Mouse (Mus musculus) heart, postnatal 0 days (tissue): ENCODE data around the gene Trim38. TPM values are rescaled to one million over a fixed set of nuclear protein-coding genes. Genes with fewer than 3 reads are reported as not detected.

Experiments
- ATAC-seq: fragments of 200-750 bp; cut with Nextera tagmentation; 2 replicates; pipeline ENCODE4 v1.8.0; 2017; ENCODE audit warnings: low read depth, moderate number of reproducible peaks, moderate library complexity; ENCODE audit not compliant: insufficient read depth
- DNase-seq: peaks from one replicate; pipeline ENCODE4 v3.0.0-alpha.2; 2016; ENCODE audit warnings: low spot score
- H3K27ac ChIP-seq: fragments of 300-500 bp; sonication (generic); 2 replicates; pipeline ENCODE4 v1.5.1; 2014; ENCODE audit warnings: low read depth, mild to moderate bottlenecking
- H3K27me3 ChIP-seq: fragments of 300-500 bp; sonication (generic); 2 replicates; pipeline ENCODE4 v1.6.1; 2014; ENCODE audit warnings: low read length, mixed read lengths; ENCODE audit not compliant: control insufficient read depth, insufficient read depth
- H3K36me3 ChIP-seq: fragments of 300-500 bp; sonication (generic); replicated peaks from 2 replicates; pipeline ENCODE4 v1.6.1; 2014; ENCODE audit warnings: low read length, mixed read lengths; ENCODE audit not compliant: control insufficient read depth, insufficient read depth
- H3K4me1 ChIP-seq: fragments of 300-500 bp; sonication (generic); 2 replicates; pipeline ENCODE4 v1.6.1; 2014; ENCODE audit warnings: antibody characterized with exemption; ENCODE audit not compliant: control insufficient read depth, insufficient read depth
- H3K4me2 ChIP-seq: fragments of 300-500 bp; sonication (generic); 2 replicates; pipeline ENCODE4 v1.6.1; 2014; ENCODE audit warnings: low read depth, mild to moderate bottlenecking, low read length, moderate library complexity
- H3K4me3 ChIP-seq: fragments of 300-500 bp; sonication (generic); 2 replicates; pipeline ENCODE4 v1.5.1; 2014; ENCODE audit warnings: low read depth, low read length
- H3K9ac ChIP-seq: fragments of 300-500 bp; sonication (generic); replicated peaks from 2 replicates; pipeline ENCODE4 v1.6.1; 2014; ENCODE audit warnings: low read depth, low read length, mixed read lengths
- H3K9me3 ChIP-seq: fragments of 300-500 bp; sonication (generic); replicated peaks from 2 replicates; pipeline ENCODE4 v1.6.1; 2016; ENCODE audit warnings: low read length; ENCODE audit not compliant: control insufficient read depth
- CTCF ChIP-seq: IDR thresholded peaks from 2 replicates; pipeline ENCODE4 v1.5.1; 2016; ENCODE audit warnings: antibody characterized with exemption, control low read depth, low read depth
- EP300 ChIP-seq: IDR thresholded peaks from 2 replicates; pipeline ENCODE4 v1.6.1; 2016; ENCODE audit warnings: antibody characterized with exemption, low read depth
- WGBS: fragments of 180-500 bp; shearing (Covaris S2); extraction: QIAGEN DNeasy Blood & Tissue Kit; methylation state at CpG from one replicate; pipeline ENCODE4 v1.1.7; 2014; 5-methylcytosine and 5-hydroxymethylcytosine counted together
- polyA plus RNA-seq: library from polyadenylated mRNA; unstranded; fragments of >200 nt; fragmentation: Nextera tagmentation; extraction: Ambion mirVana; gene quantifications from 2 replicates; pipeline ENCODE4 v1.2.1, GENCODE M21; 2015
- total RNA-seq: library from RNA; depleted of rRNA; stranded (reverse); fragments of >200 nt; gene quantifications from 2 replicates; pipeline ENCODE4 v1.2.3, GENCODE M21; 2014; ENCODE audit warnings: low replicate concordance

Trim38 gene
- total and polyA plus RNA-seq, 2 experiments from 2014 or later = 0.10 TPM; not detected in 1

GRCm38 (mm10) chr13:23743215-23743614, 26.5 kb upstream of the Trim38 start:
- H3K9me3 ChIP-seq = no peaks in the 10 kb centered on the region
- TF ChIP-seq EP300 (no peak), CTCF (no peak)
- H3K36me3 ChIP-seq = no peaks in the 10 kb centered on the region
- no peaks in the 10 kb centered on the region for H3K27me3 ChIP-seq
- no peak overlapping the region for H3K4me3 ChIP-seq
- no peak overlapping the region for H3K27ac ChIP-seq
- H3K4me2 ChIP-seq = no peak overlapping the region
- 81% methylated on average over 5 of the region's 5 CpGs for WGBS
- no peak for DNase-seq
- no peak overlapping the region for H3K9ac ChIP-seq
- ATAC-seq = no peak
- peaks cover 19% of the 10 kb centered on the region for H3K4me1 ChIP-seq

- peak overlapping the region; percentile 38; the same call in 1 of the 2 replicates for H3K4me3 ChIP-seq
- 50% methylated on average over 4 of the region's 4 CpGs for WGBS
- peaks cover 19% of the 10 kb centered on the region for H3K4me1 ChIP-seq
- H3K9ac ChIP-seq = peak overlapping the region; percentile 46; the same call in 1 of the 2 replicates
- H3K4me2 ChIP-seq = peak overlapping the region; percentile 60; the same call in 1 of the 2 replicates
- no peaks in the 10 kb centered on the region for H3K9me3 ChIP-seq
- H3K36me3 ChIP-seq = no peaks in the 10 kb centered on the region
- no peaks in the 10 kb centered on the region for H3K27me3 ChIP-seq
- DNase-seq (no peak), ATAC-seq (no peak)
- no peak overlapping the region for H3K27ac ChIP-seq
- TF ChIP-seq EP300 (no peak), CTCF (no peak)
These were observed 25.8 kb upstream of the Trim38 start for GRCm38 (mm10) chr13:23743963-23744362.

- no peak for DNase-seq
- Histone ChIP-seq H3K9me3 (no peaks in the 10 kb centered on the region), H3K36me3 (no peaks in the 10 kb centered on the region), H3K4me1 (peaks cover 19% of the 10 kb centered on the region), H3K9ac (peak overlapping the region; percentile 46; the same call in 1 of the 2 replicates), H3K27me3 (no peaks in the 10 kb centered on the region), H3K27ac (peak overlapping the region; percentile 59), H3K4me3 (peak overlapping the region; percentile 38), H3K4me2 (peak overlapping the region; percentile 60)
- TF ChIP-seq CTCF (no peak), EP300 (no peak)
- 3% methylated on average over 18 of the region's 36 CpGs for WGBS
- ATAC-seq = no peak
These were observed 25.0 kb upstream of the Trim38 start for GRCm38 (mm10) chr13:23744421-23745380.

- H3K36me3 ChIP-seq = no peaks in the 10 kb centered on the region
- H3K27me3 ChIP-seq = no peaks in the 10 kb centered on the region
- H3K9ac ChIP-seq = peak within 1 kb of the TSS; percentile 49
- WGBS = 2% methylated on average over 24 of the region's 28 CpGs
- H3K4me2 ChIP-seq = peak within 1 kb of the TSS; percentile 60
- H3K9me3 ChIP-seq = no peaks in the 10 kb centered on the region
- ATAC-seq (peak; percentile 60), DNase-seq (peak; percentile 96)
- H3K4me3 ChIP-seq = peak within 1 kb of the TSS; percentile 38
- H3K27ac ChIP-seq = peak within 1 kb of the TSS; percentile 98
- peaks cover 16% of the 10 kb centered on the region; the same call in 1 of the 2 replicates for H3K4me1 ChIP-seq
- TF ChIP-seq EP300 = 0 out of 2 replicates have a peak, but pooled peaks have one; percentile 6
- no peak for TF ChIP-seq CTCF
These were observed 24.1 kb upstream of the Trim38 start, which contains the start of gene Hist1h3c for GRCm38 (mm10) chr13:23745381-23746161. Gene Hist1h3c (minus strand): TSS chr13:23745602.
